Mouse (Mus musculus) heart, postnatal 25 days (tissue): ENCODE data around the gene Olfr549. TPM values are rescaled to one million over a fixed set of nuclear protein-coding genes. Genes with fewer than 3 reads are reported as not detected.

Source experiments
- DNase-seq: peaks from one replicate; pipeline ENCODE4 v3.0.0; 2022; ENCODE audit warnings: low spot score
- intact Hi-C: fragments of 180-260 bp; cut with DNase I; formaldehyde crosslinking; loops from one replicate; pipeline ENCODE4 v1.15.1; 2025
- total RNA-seq, 2 experiments: library from RNA; stranded (reverse); gene quantifications; 2 replicates each; pipeline ENCODE4 v1.2.3; 2021

Olfr549 gene
- not detected for total RNA-seq

DNA sequence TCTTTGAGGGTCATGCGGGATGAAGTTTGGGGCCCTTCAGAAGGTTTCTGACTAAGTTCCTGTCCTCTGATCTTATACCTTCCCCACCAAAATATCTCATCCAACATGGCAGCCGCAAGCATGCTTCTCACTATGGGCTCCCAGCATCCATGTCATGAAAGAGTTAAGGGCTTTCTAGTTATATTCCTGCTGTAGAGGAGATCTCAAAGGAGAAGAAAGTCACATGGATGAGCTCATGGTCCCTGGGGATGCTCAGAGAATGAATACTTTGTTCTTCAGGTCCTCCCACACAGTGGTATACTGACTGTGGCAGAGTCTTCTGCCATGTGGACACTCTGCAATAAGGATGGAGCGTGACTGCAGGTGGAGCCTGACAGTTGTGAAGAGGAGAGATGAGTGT, at the start of gene Olfr549:
TSS of gene Olfr549 (plus strand) at position 301 of the 400 bp plus-strand sequence.
- intact Hi-C loops, result no loop called here
- DNase-seq, result no peak

- DNase-seq, result no peak
- intact Hi-C loops, result no loop called here
These were observed 47.7 kb upstream of the Olfr549 start for GRCm38 (mm10) chr7:102501986-102502385.

DNA sequence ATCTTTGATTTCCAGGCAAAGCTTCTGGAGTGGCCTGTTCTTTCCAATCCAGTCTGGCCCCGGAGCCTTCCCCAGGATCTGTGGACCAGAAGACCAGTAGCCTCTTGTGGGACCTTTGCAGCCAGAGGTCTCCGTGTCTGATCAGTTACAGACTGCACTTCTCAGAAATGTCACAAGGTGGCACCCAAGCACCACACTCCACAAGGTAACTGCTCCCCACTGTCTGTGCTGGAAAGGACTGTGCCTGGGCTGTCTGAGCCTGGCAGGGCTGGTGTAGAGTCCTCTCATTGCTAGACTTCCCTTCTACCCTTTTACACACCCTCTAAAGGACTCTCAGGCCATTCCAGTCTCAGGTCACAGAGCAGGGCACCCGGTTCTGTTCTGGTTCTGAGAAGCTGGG, 42.8 kb upstream of the Olfr549 start:
- intact Hi-C loops, result loop anchor here (5.0 kb wide), 2 partner anchors 1300 to 1435 kb away; partner anchors contain the start of gene Olfr633
- DNase-seq, result peak; percentile 27

DNA sequence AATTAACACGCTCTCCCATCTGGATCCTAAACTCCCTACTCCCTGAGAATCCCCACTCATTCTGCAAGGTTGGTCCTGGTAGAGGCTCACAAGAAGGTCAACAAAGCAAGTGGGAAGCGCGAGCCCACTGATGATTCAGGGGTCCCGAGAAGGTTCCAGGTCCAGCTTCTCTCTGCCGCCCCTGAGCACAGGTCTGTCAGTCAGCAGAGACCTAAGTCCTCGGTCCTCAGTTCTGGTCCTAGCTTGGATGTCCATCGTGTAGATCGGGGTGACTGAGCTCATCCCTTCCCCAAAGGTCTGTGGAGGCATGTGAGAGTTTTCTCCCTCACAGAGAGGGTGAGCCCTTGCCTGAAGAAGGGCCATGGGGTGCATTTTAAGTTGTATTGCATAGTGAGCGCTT, 41.6 kb upstream of the Olfr549 start:
- intact Hi-C loops, result loop anchor here (5.0 kb wide), 2 partner anchors 1299 to 1434 kb away; partner anchors contain the start of gene Olfr633

DNA sequence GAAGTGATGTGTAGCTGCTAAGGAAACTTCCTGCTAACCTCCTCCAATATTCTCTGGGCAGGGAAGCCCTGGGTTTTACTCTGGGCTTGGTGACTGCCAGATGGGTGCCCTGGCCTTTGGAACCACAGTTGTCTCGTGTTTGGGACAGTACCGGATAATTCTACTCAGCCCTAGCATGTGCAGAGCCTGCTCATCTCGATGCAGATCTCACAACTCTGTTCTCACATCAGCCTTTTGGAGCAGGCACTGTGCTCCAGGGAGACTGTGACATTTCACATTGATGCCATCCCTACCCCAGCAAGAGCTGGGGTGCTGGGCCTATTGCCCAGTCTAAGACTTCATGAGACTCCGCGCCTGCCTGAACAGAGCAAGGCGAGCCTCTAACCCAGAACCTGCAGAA, 41.0 kb upstream of the Olfr549 start:
- intact Hi-C loops, result loop anchor here (5.0 kb wide), 2 partner anchors 1299 to 1434 kb away; partner anchors contain the start of gene Olfr633

More for the DNA sequence above, 41.6 kb upstream of the Olfr549 start:
- DNase-seq, result no peak

DNA sequence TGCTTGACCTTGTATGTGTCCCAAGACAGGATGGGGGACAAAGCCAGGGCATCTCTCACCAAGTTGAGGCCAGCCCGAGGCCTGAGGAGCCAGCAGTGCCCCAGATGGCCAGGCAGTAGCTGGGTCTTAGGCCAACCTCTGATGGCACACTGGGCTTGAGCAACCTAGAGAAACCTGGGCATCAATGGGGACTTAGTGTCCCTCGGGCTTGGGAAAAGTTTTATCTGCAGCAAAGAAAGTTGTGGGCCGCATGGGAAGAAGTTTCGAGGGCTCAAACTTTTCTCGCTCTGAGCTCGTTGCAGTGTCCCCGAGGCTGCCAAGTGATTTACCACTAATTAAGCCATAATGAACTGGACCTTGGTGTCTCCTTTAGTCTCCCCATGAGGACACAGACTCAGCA, 39.9 kb upstream of the Olfr549 start:
- intact Hi-C loops, result loop anchor here (5.0 kb wide), 3 partner anchors 243 to 1433 kb away; partner anchors contain the start of gene Olfr633
- DNase-seq, result no peak

More for the DNA sequence above, 41.0 kb upstream of the Olfr549 start:
- DNase-seq, result no peak

DNA sequence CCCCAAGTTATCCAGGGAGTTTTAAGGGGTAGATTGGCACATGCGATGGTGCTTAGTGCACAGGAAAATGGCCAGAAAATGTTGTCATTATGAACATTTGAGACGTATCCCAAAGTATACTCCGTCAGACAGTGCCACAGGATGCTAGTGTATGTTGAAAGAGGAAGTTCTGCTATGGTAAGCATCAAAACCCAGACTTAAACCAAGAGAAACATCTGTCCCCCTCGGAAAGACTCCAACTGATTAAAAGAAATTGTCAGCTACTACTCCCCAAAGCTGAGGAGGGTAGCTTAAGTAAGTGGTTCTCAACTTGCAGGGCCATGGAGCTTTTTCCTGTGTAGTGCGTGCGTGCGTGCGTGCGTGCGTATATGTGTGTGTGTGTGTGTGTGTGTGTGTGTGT, 37.7 kb upstream of the Olfr549 start:
- no peak for DNase-seq
- intact Hi-C loops, result loop anchor here (2.0 to 5.0 kb wide), 2 partner anchors 125 to 240 kb away; no protein-coding TSS in a partner anchor

GRCm38 (mm10) chr7:102512814-102513435, 36.7 kb upstream of the Olfr549 start:
- DNase-seq, result peak; percentile 58
- intact Hi-C loops, result loop anchor here (1.0 to 5.0 kb wide), 3 partner anchors 124 to 406 kb away; no protein-coding TSS in a partner anchor

DNA sequence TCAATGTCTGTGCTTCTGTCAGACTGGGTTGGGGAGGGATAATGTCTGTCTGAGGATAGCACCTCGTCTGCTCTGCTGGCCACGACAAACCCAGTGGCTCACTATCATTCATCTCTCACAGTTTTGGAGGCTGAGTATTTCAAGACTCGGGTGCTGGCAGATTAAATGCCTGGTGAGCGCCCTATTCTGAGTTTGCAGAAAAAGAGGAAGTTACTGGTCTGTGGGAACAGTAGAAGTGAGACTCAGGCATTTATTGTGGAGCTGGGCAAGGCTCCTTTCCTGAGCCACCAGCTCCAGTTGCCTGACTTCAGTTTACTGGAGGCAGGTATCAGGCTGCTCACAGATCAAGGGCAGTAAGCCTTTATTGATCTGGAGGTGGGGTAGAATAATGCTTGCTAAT, 35.5 kb upstream of the Olfr549 start:
- DNase-seq, result no peak
- intact Hi-C loops, result loop anchor here (5.0 kb wide), 1 partner anchor 238 kb away; no protein-coding TSS in a partner anchor

- DNase-seq, result no peak
- intact Hi-C loops, result no loop called here
These were observed 33.2 kb upstream of the Olfr549 start for GRCm38 (mm10) chr7:102516261-102517050.

DNA sequence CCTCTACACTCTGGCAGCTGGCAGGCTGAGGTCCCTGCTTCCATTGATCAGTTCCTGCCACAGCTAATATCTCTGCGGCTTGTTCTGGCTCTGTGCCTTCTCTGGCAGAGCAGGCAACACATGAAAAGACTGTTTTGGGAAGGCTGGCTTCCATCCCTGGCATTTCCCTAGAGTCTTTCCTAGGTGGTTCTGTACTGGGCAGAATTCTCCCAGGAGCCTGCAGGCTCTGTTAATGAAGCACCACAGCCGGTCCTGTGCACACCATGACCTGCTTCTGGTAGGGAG, 32.7 kb upstream of the Olfr549 start:
- intact Hi-C loops, result no loop called here
- DNase-seq, result no peak

- DNase-seq, result no peak
- intact Hi-C loops, result no loop called here
These were observed 20.6 kb upstream of the Olfr549 start for GRCm38 (mm10) chr7:102529052-102529451.

- intact Hi-C loops, result no loop called here
These were observed 15.2 kb upstream of the Olfr549 start, which contains the start of gene Olfr547 for GRCm38 (mm10) chr7:102534449-102534848. TSS of gene Olfr547 (plus strand) at chr7:102534749.

DNA sequence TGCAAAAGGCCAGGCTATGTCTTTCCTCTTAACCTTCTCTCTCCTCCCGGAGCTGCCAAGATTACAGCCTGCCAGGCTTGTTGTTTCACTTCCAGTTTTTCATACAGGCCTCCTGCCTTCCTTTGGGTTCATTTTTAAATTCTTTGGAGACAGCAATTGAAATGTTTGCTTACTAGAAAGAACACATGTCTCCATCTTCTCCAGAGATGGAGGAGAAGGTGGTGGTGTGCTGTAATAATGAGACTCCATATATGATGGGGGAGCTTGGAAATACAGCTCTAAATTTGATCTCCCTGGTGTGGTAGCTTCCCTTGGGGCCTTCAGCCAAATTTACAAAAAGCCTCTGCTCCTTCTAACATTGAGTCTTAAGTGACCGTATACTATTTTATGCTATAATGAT, 9.1 kb upstream of the Olfr549 start, which contains the start of gene Olfr548-ps1:
TSS of gene Olfr548-ps1 (plus strand) at position 301 of the 400 bp plus-strand sequence.
- no peak for DNase-seq
- intact Hi-C loops, result no loop called here

More at GRCm38 (mm10) chr7:102534449-102534848, 15.2 kb upstream of the Olfr549 start, which contains the start of gene Olfr547:
- no peak for DNase-seq

DNA sequence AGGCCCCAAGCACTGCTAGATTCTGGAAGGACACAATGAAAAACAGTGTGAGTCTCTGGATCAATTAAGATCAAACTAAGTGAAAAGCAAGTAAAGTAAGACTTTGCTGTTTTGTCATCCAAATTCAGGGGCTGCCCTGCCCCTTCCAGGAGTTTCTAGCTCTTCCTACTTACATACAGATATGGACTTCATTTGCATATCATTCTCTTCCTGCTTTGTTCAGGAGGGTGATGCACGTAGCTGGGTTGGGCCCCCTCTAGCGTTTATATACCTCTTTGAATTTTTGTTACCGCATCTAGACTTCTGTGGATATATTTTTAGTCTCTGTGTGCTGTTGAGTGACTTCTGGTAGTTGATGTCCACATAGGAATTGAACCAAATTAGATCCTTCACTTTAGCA, 8.4 kb upstream of the Olfr549 start:
- intact Hi-C loops, result no loop called here
- no peak for DNase-seq

DNA sequence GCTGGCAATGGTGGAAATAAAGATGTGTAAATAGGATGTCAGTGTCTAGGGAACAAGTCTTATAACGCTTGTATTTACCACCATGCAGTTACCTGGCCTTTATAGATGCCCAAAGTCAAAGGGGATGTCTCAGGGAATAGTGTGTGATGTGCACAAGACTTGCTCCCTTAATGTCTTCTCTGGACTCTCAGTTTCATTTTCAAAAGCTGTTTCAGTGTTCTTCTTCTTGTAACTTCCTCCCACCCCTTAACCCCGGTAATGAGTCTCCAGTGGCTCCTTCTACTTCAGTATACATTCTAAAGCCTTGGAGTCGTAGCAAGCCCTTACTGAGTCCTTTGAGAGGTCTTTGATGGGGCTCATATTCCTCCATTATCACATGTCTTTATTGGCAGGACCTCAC, 3.6 kb downstream of the Olfr549 start:
- intact Hi-C loops, result no loop called here
- DNase-seq, result no peak

DNA sequence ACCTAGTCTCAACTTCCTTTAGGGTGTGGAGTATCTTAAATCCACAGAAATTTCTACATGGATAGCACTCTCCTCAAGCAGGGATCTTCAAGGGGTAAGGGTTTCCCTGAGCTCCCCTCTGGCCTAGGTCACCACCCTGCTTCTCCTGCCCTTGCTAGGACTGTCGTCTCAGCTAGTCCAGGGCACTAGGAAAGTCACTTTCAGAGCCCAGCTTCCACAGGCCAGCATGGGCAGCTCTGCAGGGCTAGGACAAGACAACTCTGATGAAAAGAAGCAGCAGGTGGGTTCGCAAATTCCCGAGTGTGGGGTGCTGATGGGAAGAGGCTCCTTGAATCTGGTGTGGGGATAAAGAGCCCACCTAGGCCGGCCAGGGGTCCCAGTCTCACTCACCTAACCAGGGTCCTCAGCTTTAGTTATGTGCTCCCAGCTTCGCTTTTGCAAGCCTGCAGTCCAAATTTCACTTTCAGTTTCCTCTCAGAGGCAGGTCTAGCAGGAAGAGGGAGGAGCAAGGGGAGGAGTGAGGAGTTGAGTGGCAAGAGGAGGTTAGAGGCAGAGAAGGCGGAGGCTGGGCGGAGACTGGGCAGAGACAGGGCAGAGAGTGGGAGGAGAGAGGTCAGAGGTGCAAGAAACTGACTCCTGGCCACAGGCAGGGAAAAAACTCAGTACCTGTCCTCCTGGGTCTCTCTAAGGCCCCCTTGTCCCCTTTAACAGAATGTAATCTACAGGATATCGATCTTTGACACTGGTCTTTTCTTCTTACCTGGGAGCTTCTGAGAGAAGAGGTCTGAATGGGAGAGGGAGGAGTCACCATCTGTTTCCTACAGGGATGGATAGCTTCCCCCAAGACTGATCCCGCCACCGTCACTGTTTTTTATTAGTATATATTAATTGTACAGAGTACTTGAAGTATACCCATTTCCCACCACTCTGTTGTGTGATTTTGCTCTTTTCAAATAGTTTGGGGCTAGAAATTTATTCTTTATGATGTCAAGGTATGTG, 15.6 kb downstream of the Olfr549 start, which contains the start of gene Trim21:
TSS of gene Trim21 (minus strand) at position 488 of the 999 bp plus-strand sequence.
- intact Hi-C loops, result no loop called here
- DNase-seq, result peak; percentile 83

GRCm38 (mm10) chr7:102566219-102566618, 16.5 kb downstream of the Olfr549 start:
- no peak for DNase-seq

DNA sequence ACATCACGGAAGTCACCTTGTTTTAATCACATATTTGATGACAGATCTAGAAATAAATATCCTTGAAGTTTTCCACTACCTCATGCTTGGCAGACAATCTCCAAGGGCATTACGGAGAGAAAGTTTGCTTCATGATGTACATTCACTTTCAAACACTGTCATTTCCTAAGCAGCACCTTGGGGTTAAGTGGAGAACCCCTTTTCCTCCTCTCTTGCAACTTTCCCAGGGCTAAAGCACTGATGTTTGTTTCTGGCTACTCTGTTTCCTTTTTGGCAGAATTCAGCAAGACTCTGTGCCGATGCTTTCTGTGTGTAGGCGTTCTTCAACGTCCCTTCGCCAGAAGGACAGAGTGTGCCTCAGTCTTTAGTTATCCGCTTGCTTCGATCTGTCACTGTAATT, 21.5 kb downstream of the Olfr549 start, which contains the start of gene Olfr550:
TSS of gene Olfr550 (plus strand) at position 301 of the 400 bp plus-strand sequence.
- no peak for DNase-seq
- intact Hi-C loops, result no loop called here

More at GRCm38 (mm10) chr7:102566219-102566618, 16.5 kb downstream of the Olfr549 start:
- intact Hi-C loops, result no loop called here
